Mouse (Mus musculus) CH12.LX (cell line): ENCODE results near the gene Supv3l1. TPM values are rescaled to one million over a fixed set of nuclear protein-coding genes. Genes with fewer than 3 reads are reported as not detected.

ENCODE experiments used
- DNase-seq: peaks from one replicate; pipeline ENCODE4 v3.0.0-alpha.2; 2013; ENCODE audit errors: extremely low read depth
- H3K27ac ChIP-seq: 2 replicates; pipeline ENCODE4 v1.5.1; 2012; ENCODE audit warnings: low read depth, mild to moderate bottlenecking, control low read depth, moderate library complexity; ENCODE audit not compliant: insufficient read depth
- H3K27me3 ChIP-seq: replicated peaks from 2 replicates; pipeline ENCODE3; 2012; ENCODE audit warnings: inconsistent platforms
- H3K36me3 ChIP-seq, 2 experiments: replicated peaks in 1 of 2; 2 replicates each; pipeline versions ENCODE3 to v1.6.1; 2012; ENCODE audit warnings: inconsistent platforms in 1 of 2, low read length in 1 of 2, mild to moderate bottlenecking in 1 of 2, mixed read lengths in 1 of 2, moderate library complexity in 1 of 2; ENCODE audit not compliant: control insufficient read depth in 1 of 2, insufficient read depth in 1 of 2
- H3K4me1 ChIP-seq, 2 experiments: 2 replicates each; pipeline ENCODE4 v1.6.1; 2012; ENCODE audit warnings: inconsistent platforms in 1 of 2, moderate library complexity in 1 of 2; ENCODE audit not compliant: insufficient read depth in 2 of 2, control insufficient read depth in 1 of 2
- H3K4me2 ChIP-seq: 2 replicates; pipeline ENCODE4 v1.6.1; 2012; ENCODE audit warnings: low read depth, mild to moderate bottlenecking, control low read depth; ENCODE audit not compliant: poor library complexity, insufficient read depth, severe bottlenecking
- H3K4me3 ChIP-seq, 3 experiments: fragments of 150-350 bp in 1 of 3; sonication (generic) in 1 of 3; replicated peaks in 1 of 3; 2 replicates each; pipeline versions ENCODE3 to v1.5.1; 2011 to 2012; ENCODE audit warnings: low read depth in 2 of 3, low read length in 2 of 3, mild to moderate bottlenecking in 2 of 3, moderate library complexity in 2 of 3, control low read depth in 1 of 3, improper control_type of control experiment in 1 of 3, inconsistent platforms in 1 of 3, mixed read lengths in 1 of 3; ENCODE audit not compliant: poor library complexity in 1 of 3
- H3K79me2 ChIP-seq: replicated peaks from 2 replicates; pipeline ENCODE4 v1.6.1; 2012; ENCODE audit warnings: mild to moderate bottlenecking, moderate library complexity; ENCODE audit not compliant: control insufficient read depth, poor library complexity, insufficient read depth, severe bottlenecking; ENCODE audit errors: extremely low read depth
- H3K9ac ChIP-seq: 2 replicates; pipeline ENCODE4 v1.6.1; 2012; ENCODE audit warnings: low read depth, mild to moderate bottlenecking, control low read depth, moderate library complexity; ENCODE audit not compliant: insufficient read depth
- H3K9me3 ChIP-seq: replicated peaks from 2 replicates; pipeline ENCODE3; 2012; ENCODE audit warnings: low read length, inconsistent platforms, mixed read lengths
- BHLHE40 ChIP-seq: IDR thresholded peaks from 2 replicates; pipeline ENCODE4 v1.6.1; 2011; ENCODE audit warnings: mild to moderate bottlenecking, low read depth, low read length, improper control_type of control experiment
- CHD1 ChIP-seq: IDR thresholded peaks from 2 replicates; pipeline ENCODE4 v1.6.1; 2012; ENCODE audit warnings: low read depth, low read length, improper control_type of control experiment, inconsistent platforms
- CHD2 ChIP-seq: IDR thresholded peaks from 2 replicates; pipeline ENCODE4 v1.6.1; 2011; ENCODE audit warnings: low read length, improper control_type of control experiment
- CTCF ChIP-seq, 2 experiments: IDR thresholded peaks in 1 of 2; conservative IDR thresholded peaks in 1 of 2; 2 replicates each; pipeline ENCODE4 v1.5.1; 2011 to 2012; ENCODE audit warnings: low read depth in 2 of 2, low read length in 2 of 2, improper control_type of control experiment in 1 of 2, inconsistent platforms in 1 of 2, mild to moderate bottlenecking in 1 of 2, moderate library complexity in 1 of 2
- E2F4 ChIP-seq: IDR thresholded peaks from 2 replicates; pipeline ENCODE4 v1.6.1; 2011; ENCODE audit warnings: low read depth, low read length, improper control_type of control experiment; ENCODE audit not compliant: insufficient replicate concordance
- ELF1 ChIP-seq: IDR thresholded peaks from 2 replicates; pipeline ENCODE4 v1.6.1; 2014; ENCODE audit warnings: low read depth, mild to moderate bottlenecking, inconsistent platforms, low read length, improper control_type of control experiment
- EP300 ChIP-seq: IDR thresholded peaks from 2 replicates; pipeline ENCODE4 v1.6.1; 2011; ENCODE audit warnings: low read length, improper control_type of control experiment
- ETS1 ChIP-seq: conservative IDR thresholded peaks from 2 replicates; pipeline ENCODE4 v1.6.1; 2012; ENCODE audit warnings: low read depth, mild to moderate bottlenecking, inconsistent platforms, low read length, improper control_type of control experiment, moderate library complexity
- GABPA ChIP-seq: IDR thresholded peaks from 2 replicates; pipeline ENCODE4 v1.6.1; 2012; ENCODE audit warnings: low read depth, low read length, improper control_type of control experiment, inconsistent platforms; ENCODE audit not compliant: insufficient replicate concordance
- HCFC1 ChIP-seq: IDR thresholded peaks from 2 replicates; pipeline ENCODE4 v1.6.1; 2012; ENCODE audit warnings: low read depth, mild to moderate bottlenecking, inconsistent platforms, low read length, improper control_type of control experiment
- IRF4 ChIP-seq: IDR thresholded peaks from 2 replicates; pipeline ENCODE4 v1.6.1; 2014; ENCODE audit warnings: low read depth, mild to moderate bottlenecking, inconsistent platforms, low read length, improper control_type of control experiment
- JUN ChIP-seq: IDR thresholded peaks from 2 replicates; pipeline ENCODE4 v1.6.1; 2011; ENCODE audit warnings: low read depth, mild to moderate bottlenecking, low read length, improper control_type of control experiment, moderate library complexity; ENCODE audit not compliant: insufficient read depth
- JUND ChIP-seq: conservative IDR thresholded peaks from 2 replicates; pipeline ENCODE4 v1.6.1; 2011; ENCODE audit warnings: low read depth, low read length, improper control_type of control experiment
- KAT2A ChIP-seq: IDR thresholded peaks from 2 replicates; pipeline ENCODE4 v1.6.1; 2012; ENCODE audit warnings: low read length, improper control_type of control experiment, inconsistent platforms; ENCODE audit not compliant: insufficient replicate concordance
- MAFK ChIP-seq: IDR thresholded peaks from 2 replicates; pipeline ENCODE4 v1.6.1; 2011; ENCODE audit warnings: low read length, improper control_type of control experiment; ENCODE audit not compliant: insufficient replicate concordance
- MAX ChIP-seq: IDR thresholded peaks from 2 replicates; pipeline ENCODE4 v1.6.1; 2011; ENCODE audit warnings: low read length, improper control_type of control experiment
- MAZ ChIP-seq: IDR thresholded peaks from 2 replicates; pipeline ENCODE4 v1.6.1; 2012; ENCODE audit warnings: low read depth, mild to moderate bottlenecking, inconsistent platforms, low read length, improper control_type of control experiment, moderate library complexity
- MEF2A ChIP-seq: IDR thresholded peaks from 2 replicates; pipeline ENCODE4 v1.6.1; 2014; ENCODE audit warnings: low read depth, mild to moderate bottlenecking, inconsistent platforms, low read length, improper control_type of control experiment, borderline replicate concordance
- MXI1 ChIP-seq: IDR thresholded peaks from 2 replicates; pipeline ENCODE4 v1.6.1; 2011; ENCODE audit warnings: mild to moderate bottlenecking, low read depth, low read length, improper control_type of control experiment
- MYC ChIP-seq: IDR thresholded peaks from 2 replicates; pipeline ENCODE4 v1.6.1; 2011; ENCODE audit warnings: low read depth, mild to moderate bottlenecking, improper control_type of control experiment, low read length
- NELFE ChIP-seq: IDR thresholded peaks from 2 replicates; pipeline ENCODE4 v1.6.1; 2011; ENCODE audit warnings: low read depth, low read length, improper control_type of control experiment
- NRF1 ChIP-seq: IDR thresholded peaks from 2 replicates; pipeline ENCODE4 v1.6.1; 2014; ENCODE audit warnings: low read depth, mild to moderate bottlenecking, inconsistent platforms, low read length, improper control_type of control experiment, moderate library complexity
- PAX5 ChIP-seq: IDR thresholded peaks from 2 replicates; pipeline ENCODE4 v1.6.1; 2012; ENCODE audit warnings: low read length, inconsistent platforms, mixed read lengths
- POLR2A ChIP-seq: IDR thresholded peaks from 2 replicates; pipeline ENCODE4 v1.6.1; 2011; ENCODE audit warnings: low read depth, mild to moderate bottlenecking, improper control_type of control experiment, low read length
- POLR2AphosphoS2 ChIP-seq: IDR thresholded peaks from 2 replicates; pipeline ENCODE4 v1.6.1; 2011; ENCODE audit warnings: low read depth, low read length, improper control_type of control experiment
- RAD21 ChIP-seq: IDR thresholded peaks from 2 replicates; pipeline ENCODE4 v1.6.1; 2011; ENCODE audit warnings: low read depth, mild to moderate bottlenecking, low read length, improper control_type of control experiment, moderate library complexity
- RCOR1 ChIP-seq: conservative IDR thresholded peaks from 2 replicates; pipeline ENCODE4 v1.6.1; 2012; ENCODE audit warnings: low read depth, mild to moderate bottlenecking, inconsistent platforms, low read length, improper control_type of control experiment
- SIN3A ChIP-seq: IDR thresholded peaks from 2 replicates; pipeline ENCODE4 v1.6.1; 2012; ENCODE audit warnings: low read length, improper control_type of control experiment, inconsistent platforms
- SMC3 ChIP-seq: IDR thresholded peaks from 2 replicates; pipeline ENCODE4 v1.6.1; 2011; ENCODE audit warnings: low read depth, low read length, improper control_type of control experiment
- TBP ChIP-seq: conservative IDR thresholded peaks from 2 replicates; pipeline ENCODE4 v1.6.1; 2011; ENCODE audit warnings: low read depth, low read length, improper control_type of control experiment
- TCF12 ChIP-seq: IDR thresholded peaks from 2 replicates; pipeline ENCODE4 v1.6.1; 2014; ENCODE audit warnings: low read depth, mild to moderate bottlenecking, inconsistent platforms, low read length, improper control_type of control experiment
- UBTF ChIP-seq: IDR thresholded peaks from 2 replicates; pipeline ENCODE4 v1.6.1; 2012; ENCODE audit warnings: low read depth, mild to moderate bottlenecking, inconsistent platforms, low read length, improper control_type of control experiment, moderate library complexity
- USF1 ChIP-seq: IDR thresholded peaks from 2 replicates; pipeline ENCODE4 v1.6.1; 2014; ENCODE audit warnings: low read depth, mild to moderate bottlenecking, inconsistent platforms, low read length, improper control_type of control experiment
- USF2 ChIP-seq: conservative IDR thresholded peaks from 2 replicates; pipeline ENCODE4 v1.6.1; 2011; ENCODE audit warnings: low read depth, low read length, improper control_type of control experiment
- ZC3H11A ChIP-seq: IDR thresholded peaks from 2 replicates; pipeline ENCODE4 v1.6.1; 2012; ENCODE audit warnings: low read depth, mild to moderate bottlenecking, inconsistent platforms, low read length, improper control_type of control experiment
- ZKSCAN1 ChIP-seq: IDR thresholded peaks from 2 replicates; pipeline ENCODE4 v1.6.1; 2012; ENCODE audit warnings: low read depth, inconsistent platforms, low read length, improper control_type of control experiment, borderline replicate concordance
- ZMIZ1 ChIP-seq: IDR thresholded peaks from 2 replicates; pipeline ENCODE4 v1.6.1; 2012; ENCODE audit warnings: low read depth, mild to moderate bottlenecking, inconsistent platforms, low read length, improper control_type of control experiment
- ZNF384 ChIP-seq: IDR thresholded peaks from 2 replicates; pipeline ENCODE4 v1.6.1; 2012; ENCODE audit warnings: low read depth, low read length, improper control_type of control experiment, inconsistent platforms
- dilution Hi-C: fragments of 300-500 bp; cut with MboI; formaldehyde crosslinking; loops from 2 replicates; pipeline ENCODE4 v1.14.3; 2020; ENCODE audit warnings: low sequenced_read_pairs; ENCODE audit not compliant: extremely low pct_unique_long_range_greater_than_20kb, extremely low pct_ligation_motif_present
- in situ Hi-C: fragments of 300-500 bp; cut with MboI; formaldehyde crosslinking; loops from 3 replicates; pipeline ENCODE4 v1.14.3; 2019; ENCODE audit warnings: low sequenced_read_pairs, low pct_ligation_motif_present, low pct_unique_long_range_greater_than_20kb, mixed read lengths
- polyA plus RNA-seq: library from polyadenylated mRNA; unstranded; fragments of >175 nt; gene quantifications from 2 replicates; pipeline ENCODE4 v1.2.1, GENCODE M21; 2012; ENCODE audit warnings: low read depth; ENCODE audit not compliant: insufficient read length
- total RNA-seq, 2 experiments: library from RNA; depleted of rRNA; stranded (reverse); fragments of 300-350 nt in 1 of 2; fragments of >200 nt in 1 of 2; gene quantifications; 2 replicates each; pipeline ENCODE4 v1.2.3; 2012 to 2014

Supv3l1 gene
- total and polyA plus RNA-seq, 3 experiments: 41.5 to 69.3 (median 62.0) TPM

GRCm38 (mm10) chr10:62486618-62487415 lies 37.3 kb upstream of the Supv3l1 start, which contains the start of gene Vps26a:
Gene Vps26a (minus strand): TSS chr10:62486805.
- Histone ChIP-seq H3K36me3 (peaks cover 0 to 4% of the 10 kb centered on the region in 2 experiments), H3K4me3 (peak within 1 kb of the TSS; percentile 84 to 89 (median 88)), H3K9ac (peak within 1 kb of the TSS; percentile 54), H3K4me2 (peak within 1 kb of the TSS; percentile 98), H3K4me1 (peaks cover 7 to 17% of the 10 kb centered on the region in 2 experiments), H3K27me3 (no peaks in the 10 kb centered on the region), H3K27ac (peak within 1 kb of the TSS; percentile 37; the same call in 1 of the 2 replicates), H3K9me3 (no peaks in the 10 kb centered on the region), H3K79me2 (peaks cover 25% of the 10 kb centered on the region)
- in situ Hi-C loops (no loop called here), dilution Hi-C loops (no loop called here)
- TF ChIP-seq SMC3: no peak
- TF ChIP-seq MAX: peak; percentile 97
- TF ChIP-seq CTCF (conservative IDR thresholded peaks at IDR 0.05 in 1 of 2, IDR thresholded peaks at IDR 0.05 in 1 of 2; ENCODE audit: low read depth in 2 of 2, low read length in 2 of 2): no peak
- TF ChIP-seq HCFC1: peak; percentile 36; the same call in 1 of the 2 replicates
- TF ChIP-seq MEF2A: 0 out of 2 replicates have a peak, but pooled peaks have one; percentile 42
- no peak for TF ChIP-seq MAFK
- peak; percentile 96 for TF ChIP-seq USF2
- no peak for TF ChIP-seq ZKSCAN1
- TF ChIP-seq JUN: no peak
- 0 out of 2 replicates have a peak, but pooled peaks have one; percentile 8 for TF ChIP-seq TBP
- TF ChIP-seq TCF12: peak; percentile 37; the same call in 1 of the 2 replicates
- TF ChIP-seq NRF1: peak; percentile 47; the same call in 1 of the 2 replicates
- 0 out of 2 replicates have a peak, but pooled peaks have one; percentile 37 for TF ChIP-seq E2F4
- no peak for TF ChIP-seq ETS1
- TF ChIP-seq USF1: peak; percentile 93
- peak; percentile 87 for TF ChIP-seq MXI1
- no peak for TF ChIP-seq JUND
- TF ChIP-seq MAZ: peak; percentile 82
- TF ChIP-seq SIN3A: peak; percentile 81
- TF ChIP-seq IRF4: peak; percentile 6; the same call in 1 of the 2 replicates
- no peak; the same call in 1 of the 2 replicates for TF ChIP-seq NELFE
- TF ChIP-seq CHD2: peak; percentile 28; the same call in 1 of the 2 replicates
- TF ChIP-seq POLR2AphosphoS2: no peak
- no peak; the same call in 1 of the 2 replicates for TF ChIP-seq EP300
- no peak for TF ChIP-seq ZC3H11A
- TF ChIP-seq POLR2A: peak; percentile 61; the same call in 1 of the 2 replicates
- no peak for TF ChIP-seq ZNF384
- TF ChIP-seq RAD21: no peak
- no peak for TF ChIP-seq UBTF
- TF ChIP-seq CHD1: no peak
- TF ChIP-seq BHLHE40: peak; percentile 96
- peak; percentile 42; the same call in 1 of the 2 replicates for TF ChIP-seq ZMIZ1
- TF ChIP-seq PAX5: no peak
- TF ChIP-seq GABPA: no peak
- TF ChIP-seq RCOR1: 0 out of 2 replicates have a peak, but pooled peaks have one; percentile 25
- peak; percentile 57; the same call in 1 of the 2 replicates for TF ChIP-seq MYC
- peak; percentile 65; the same call in 1 of the 2 replicates for TF ChIP-seq KAT2A
- peak; percentile 71 for TF ChIP-seq ELF1
- peak; percentile 98 for DNase-seq
